Mouse (Mus musculus) T-helper 2 cell (primary cell): Measurements from ENCODE around the gene Sel1l.

Experiments used
- in situ Hi-C: fragments of 300-600 bp; cut with MboI, MseI; formaldehyde crosslinking; loops from one replicate; pipeline ENCODE4 v1.15.1; 2025; ENCODE audit warnings: high pct_unique_total_duplicates

The Sel1l gene

DNA sequence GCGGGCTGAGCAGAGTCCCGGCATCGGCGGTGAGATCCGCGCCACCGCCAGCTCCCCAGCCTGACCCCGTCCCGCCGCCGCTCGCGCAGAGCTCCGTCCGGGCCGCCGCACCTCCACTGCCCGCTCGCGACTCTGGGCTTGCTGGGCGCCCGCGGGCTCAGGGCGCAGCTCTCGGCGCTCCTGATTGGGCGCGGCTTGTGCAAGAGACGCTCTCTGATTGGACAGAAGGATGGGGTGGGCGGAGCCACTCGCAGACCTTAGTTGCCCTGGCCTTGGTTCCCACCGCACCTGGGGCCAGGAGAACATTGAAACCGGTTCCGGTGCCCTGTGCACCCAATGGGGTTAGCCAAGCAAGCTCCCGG, 70.0 kb downstream of the Sel1l start:
- in situ Hi-C loops, result no loop called here

DNA sequence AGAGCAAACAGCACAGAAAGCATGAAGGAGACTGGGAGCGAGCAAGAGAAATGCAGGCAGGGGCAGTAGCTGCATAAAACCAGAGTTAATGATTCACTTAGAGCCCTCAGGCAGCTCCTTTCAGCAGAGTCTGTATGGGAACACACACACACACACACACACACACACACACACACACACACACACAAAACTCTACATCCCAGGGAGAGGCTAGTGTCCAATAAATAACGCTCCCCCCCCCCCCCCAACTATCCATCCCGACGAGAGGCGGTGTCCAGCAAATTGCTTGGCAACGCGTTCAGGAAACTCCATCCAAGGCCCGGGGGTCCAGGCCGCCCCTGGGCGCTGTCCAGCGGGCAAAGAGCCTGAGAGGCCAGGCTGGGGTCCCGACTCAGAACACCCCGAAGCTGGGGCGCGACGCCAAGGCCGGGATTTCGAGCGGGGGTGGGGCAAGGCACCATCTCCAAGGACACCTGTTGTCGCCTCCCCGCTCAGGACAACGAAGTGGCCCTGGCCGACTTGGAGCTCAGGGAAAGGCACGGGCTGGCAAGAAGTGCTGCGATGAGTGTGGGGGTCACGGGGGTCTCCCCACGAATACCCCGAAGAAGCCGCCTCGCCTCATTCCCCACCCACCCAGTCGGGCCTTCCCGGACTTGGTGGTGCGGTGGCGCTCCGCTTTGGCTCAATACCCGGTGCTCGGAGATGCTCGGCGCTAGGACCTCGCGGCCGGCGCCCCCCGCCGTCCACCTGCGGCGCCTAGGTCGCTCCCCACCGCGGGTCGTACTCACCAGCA, 70.5 kb downstream of the Sel1l start:
- in situ Hi-C loops, result no loop called here

DNA sequence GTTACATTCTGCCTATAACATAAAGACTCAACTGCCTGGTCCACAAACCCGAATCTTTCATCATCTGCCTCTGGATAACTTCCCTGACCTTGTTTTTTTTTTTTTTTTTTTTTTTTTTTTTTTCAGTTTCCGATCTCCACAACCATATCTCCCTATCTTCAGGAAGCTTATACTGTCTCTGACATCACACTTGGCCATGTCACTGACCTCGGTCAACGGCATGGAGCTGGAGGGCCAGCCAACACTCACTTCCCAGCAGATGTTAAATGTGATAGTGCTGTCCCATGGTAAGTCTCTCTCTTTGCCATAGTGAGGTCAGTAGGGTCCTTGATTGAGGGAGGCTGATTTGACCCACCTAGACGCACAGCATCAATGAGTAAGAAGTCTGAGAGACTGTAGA, 72.6 kb downstream of the Sel1l start:
- in situ Hi-C loops, result no loop called here

DNA sequence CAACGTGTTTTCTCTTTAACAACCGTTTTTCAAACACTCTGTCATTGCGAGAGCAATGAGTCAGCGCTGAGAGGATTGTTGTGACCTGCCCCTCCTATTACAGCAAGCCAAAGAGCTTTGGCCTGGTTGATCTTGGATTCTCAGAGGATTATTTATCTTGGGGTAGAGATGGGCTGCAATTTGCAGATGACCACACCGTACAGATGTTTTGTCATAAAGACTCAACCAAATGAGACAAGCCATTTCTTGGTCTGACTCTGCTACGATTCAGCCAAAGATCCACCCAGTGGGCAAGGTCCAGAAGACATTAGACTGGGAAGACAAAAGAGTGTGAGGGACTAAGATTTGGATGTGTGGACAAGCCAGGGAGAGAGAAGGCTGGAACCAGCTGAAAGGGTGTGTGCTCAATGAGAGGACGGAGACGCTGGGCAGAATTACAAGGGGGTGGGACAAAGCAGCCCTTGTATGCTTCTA, 74.1 kb downstream of the Sel1l start:
- in situ Hi-C loops, result no loop called here

DNA sequence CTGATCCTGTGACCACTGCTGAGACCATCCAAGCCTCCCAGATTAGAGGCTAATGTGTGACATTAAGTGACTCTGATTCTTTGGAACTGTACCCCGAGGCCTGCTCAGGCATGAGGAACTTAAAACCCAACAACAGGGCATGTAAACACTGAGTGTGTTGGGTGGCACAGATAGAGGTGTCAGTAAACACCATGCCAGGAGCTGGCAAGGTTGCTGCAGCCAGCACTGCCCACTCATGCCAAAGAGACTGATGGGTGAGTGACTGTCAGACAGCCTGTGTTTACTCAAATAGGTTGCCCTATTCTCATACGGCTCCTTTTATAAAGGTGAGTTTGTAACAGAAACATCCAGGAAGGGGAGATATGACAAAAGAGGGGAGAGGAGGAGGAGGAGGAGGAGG, 80.1 kb downstream of the Sel1l start:
- in situ Hi-C loops, result no loop called here

DNA sequence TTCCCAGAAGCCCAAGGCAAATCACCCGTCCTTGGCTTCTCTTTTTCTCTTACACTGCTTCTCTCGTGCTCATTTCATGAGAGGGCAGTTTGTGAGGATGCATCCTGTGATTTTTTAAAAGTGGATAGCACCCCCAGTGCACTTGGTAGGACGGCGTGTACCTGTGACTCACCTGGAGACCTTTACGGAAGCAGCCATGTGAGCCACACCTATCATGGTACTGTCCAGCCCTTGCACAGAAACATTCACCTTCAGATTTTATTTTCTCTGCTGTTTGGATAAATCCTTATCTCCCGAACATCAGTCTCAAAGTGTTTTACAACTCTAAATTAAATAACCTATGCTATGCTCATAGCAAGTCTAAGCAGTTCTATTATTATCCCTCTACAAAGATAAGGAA, 80.8 kb downstream of the Sel1l start:
- in situ Hi-C loops, result no loop called here

DNA sequence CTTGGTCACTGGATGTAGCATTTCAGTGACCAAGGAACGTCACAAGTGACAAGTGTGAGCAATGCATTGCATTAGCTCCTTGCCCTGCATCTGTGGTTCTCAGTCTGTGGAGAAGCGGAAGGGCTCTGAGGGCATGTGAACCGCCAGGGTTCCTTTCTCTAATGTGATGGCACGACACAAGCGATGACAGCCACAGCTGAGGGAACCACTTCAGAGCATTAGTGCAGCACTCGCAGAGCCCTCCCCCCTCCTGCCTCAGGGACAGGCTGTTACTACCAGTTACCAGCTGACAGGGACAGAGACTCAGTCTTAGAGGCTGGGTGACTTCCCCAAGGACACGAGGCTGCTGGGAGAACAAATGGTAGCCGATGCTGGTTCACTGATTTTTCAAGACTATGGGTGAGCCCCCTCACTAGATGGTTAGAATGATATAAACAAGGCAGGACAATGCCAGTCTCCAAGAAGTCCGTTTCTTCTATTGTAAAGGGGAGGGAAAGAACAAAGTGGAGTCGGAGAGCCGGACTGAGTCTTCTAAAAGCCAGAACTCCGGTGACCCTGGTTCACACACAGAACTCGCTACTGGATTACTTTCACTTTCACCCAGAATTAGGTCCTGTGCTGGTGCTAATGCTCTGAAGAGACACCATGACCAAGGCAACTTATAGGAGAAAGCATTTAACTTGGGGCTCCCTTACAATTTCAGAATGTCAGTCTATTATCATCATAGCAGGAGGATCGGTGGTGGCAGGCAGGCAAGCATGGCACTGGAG, 82.4 kb downstream of the Sel1l start:
- in situ Hi-C loops, result no loop called here

DNA sequence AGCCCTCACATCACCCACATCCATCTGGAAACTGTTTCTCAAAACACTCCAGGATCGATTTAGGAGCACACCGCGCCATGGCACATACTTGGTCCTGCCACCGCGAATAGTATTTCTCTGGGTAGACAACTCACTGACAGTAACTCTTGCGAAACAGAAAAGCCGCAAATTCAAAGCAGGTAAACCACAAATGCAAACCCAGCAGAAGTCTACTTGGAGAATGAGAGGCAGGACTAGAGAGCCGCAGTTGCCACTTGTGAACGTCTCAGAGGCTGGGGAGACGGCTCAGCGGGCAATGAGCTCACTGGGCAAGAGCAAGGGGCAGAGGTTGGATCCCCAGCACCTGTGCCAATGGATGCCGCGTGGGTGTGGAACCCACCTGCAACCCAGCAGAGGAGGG, 83.5 kb downstream of the Sel1l start:
- in situ Hi-C loops, result no loop called here

DNA sequence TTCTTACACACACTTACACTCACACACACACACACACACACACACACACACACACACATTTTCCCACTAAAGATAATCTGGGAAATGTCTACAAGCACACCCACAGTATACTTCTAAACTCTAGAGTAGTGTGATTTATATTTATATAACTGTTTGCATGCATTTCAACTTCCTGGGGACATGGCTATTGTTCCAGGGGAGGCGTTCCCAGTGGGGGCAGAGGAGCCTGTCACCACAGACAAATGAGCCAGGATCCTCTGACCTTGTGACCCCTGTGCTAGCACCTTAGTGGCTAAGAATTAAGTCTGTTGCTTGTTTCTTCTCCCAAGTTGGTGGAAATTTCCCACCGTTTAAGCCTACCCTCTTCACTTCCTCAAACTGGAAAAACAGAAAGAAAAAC, 83.9 kb downstream of the Sel1l start:
- in situ Hi-C loops, result no loop called here

DNA sequence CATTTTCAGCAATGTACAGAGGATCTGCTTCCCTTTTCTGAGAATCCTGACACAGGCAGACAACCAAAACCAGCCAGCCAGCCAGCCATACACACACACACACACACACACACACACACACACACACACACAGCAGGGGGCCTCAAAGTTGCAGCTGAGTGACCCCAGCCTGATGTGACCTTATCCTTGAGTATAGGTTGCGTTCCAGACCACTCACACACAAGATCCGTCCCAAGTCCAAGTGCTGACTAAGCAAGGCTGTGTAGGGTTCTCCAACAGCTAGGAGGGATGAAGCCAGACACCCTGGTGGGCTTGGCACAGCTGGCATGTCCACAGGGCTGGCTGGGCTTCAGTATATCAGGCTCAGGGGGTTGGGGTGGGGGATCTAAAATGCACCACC, 84.5 kb downstream of the Sel1l start:
- in situ Hi-C loops, result no loop called here

DNA sequence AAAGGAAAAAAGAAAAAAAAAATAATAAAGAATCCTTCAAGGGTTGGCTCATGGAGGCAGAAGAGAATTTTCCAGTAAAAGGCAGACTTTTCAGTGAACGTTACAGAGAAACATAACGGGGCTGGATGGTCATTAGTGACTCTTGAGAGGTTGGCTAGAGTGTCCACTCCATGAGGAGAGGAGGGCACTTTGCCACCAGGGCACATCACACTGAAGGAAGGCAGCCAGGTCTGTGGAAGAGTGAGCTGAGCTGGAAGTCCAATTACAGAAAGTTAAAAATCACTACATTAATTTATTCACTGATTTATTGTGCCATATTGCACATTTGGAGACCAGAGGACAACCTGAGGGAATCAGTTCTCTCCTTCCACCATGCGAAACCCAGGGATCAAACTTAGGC, 89.1 kb downstream of the Sel1l start:
- in situ Hi-C loops, result no loop called here

DNA sequence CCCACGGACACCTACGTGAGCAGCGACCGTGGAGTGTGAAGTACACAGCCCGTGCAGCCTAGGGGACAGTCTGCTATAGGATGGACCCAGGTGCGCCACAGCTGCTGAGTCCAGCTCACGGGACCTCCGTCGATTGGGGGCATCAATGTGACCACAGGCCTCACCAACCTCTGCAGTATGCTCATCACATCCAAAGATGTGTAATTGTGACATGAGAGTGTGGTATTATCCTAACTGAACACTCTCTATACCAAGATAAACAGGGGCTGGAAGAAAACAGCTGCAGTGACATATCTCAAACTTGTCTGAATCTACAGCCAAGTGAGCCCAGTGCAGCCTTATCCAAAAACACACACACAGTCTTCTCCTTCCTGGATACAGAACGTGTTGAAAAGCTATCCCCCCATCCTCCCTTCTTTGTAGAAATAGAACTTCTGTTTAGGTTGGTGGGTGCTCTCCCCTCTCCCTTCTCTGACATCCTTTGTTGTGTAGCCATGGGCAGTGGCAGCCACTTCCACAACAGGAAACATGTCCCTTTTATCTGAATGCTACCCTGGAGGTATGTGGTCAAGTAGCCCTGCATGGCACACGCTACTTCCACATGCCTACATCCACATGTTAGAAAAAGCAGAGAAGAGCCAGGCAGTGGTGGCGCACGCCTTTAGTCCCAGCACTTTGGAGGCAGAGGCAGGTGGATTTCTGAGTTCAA, 90.9 kb downstream of the Sel1l start:
- in situ Hi-C loops, result no loop called here

DNA sequence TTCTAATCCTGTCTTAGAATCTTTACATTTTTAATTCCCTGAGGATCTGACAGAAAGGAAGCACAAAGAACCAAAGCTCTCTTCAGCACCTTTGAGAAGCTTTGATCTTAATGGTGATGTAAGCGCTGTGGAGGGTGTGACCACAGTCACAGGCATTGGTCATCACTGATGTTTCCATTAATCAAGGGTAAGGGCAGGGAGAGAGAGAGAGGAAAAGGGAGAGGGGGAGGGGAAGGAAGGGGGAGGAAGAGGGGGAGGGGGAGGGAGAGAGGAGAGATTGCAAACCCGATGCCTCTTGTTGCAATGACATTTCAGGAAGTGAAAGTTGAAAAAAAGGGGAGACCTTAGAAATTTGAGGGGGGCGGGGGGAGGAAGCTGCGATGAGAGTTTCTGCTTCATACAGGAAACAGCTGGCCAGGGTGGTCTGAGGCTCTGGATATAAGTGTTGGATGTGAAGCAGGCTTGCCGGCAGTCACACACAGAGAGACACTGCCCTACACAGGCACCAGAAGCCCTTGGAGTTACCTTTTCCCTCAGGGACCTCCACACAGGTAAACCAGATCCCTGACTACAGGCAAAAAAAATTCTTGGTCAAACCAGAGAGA, 92.3 kb downstream of the Sel1l start:
- in situ Hi-C loops, result no loop called here
